Mouse (Mus musculus) Muller cell, postnatal 12 days (primary cell): Measurements from ENCODE around the gene Dot1l.
A peak's percentile ranks its signal among the peaks of the same experiment; 100 is the strongest.

Source experiments
- DNase-seq: peaks from one replicate; pipeline ENCODE4 v3.0.0-alpha.2; 2015; ENCODE audit errors: inconsistent ontology term

Gene Dot1l

DNA sequence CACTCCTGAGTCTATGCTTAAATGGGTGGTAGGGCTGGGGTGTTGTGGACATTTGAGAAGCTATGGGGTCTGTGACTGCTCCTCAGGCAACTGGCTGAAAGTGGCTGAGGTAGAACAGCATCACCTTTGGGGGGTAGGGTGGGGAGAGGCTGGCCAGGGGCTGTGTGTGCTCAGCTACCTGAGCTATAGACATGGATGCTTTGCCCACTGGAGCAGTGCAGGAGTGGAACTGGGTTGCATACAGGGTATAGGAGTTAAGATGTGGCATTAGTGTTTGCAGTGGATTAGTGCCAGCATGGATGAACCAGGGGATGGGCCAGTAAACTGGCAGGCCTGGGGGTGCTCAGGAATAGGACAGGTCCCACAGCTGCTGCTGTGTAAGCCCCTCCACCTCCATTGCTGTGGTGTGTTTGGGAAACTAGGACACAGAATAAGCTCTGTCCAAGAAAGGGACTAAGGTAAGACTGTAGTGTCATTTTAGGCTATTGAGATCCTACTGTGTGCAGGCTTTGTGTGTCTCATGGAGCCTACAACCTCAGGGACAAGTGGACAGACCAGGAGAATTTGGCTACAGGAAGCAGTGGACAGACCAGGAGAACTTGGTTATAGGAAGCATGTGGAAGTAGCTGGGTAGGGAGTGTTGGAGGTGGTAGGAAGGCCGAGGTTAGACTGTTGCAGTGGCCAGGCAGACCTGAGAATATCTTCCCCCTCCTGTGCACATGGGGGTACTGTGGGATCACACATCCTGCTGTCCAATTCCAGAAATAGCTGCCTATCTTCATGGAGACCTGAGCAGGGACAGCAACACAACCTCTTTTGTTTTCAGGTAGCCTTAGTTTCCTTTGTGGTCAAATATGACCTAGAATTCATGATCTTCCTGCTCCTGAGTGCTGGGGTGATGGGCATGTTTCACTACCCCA is 74.6 kb downstream of the Dot1l start:
- no peak for DNase-seq

- no peak for DNase-seq
These were observed 76.1 kb downstream of the Dot1l start for GRCm38 (mm10) chr10:80831136-80831535.

DNA sequence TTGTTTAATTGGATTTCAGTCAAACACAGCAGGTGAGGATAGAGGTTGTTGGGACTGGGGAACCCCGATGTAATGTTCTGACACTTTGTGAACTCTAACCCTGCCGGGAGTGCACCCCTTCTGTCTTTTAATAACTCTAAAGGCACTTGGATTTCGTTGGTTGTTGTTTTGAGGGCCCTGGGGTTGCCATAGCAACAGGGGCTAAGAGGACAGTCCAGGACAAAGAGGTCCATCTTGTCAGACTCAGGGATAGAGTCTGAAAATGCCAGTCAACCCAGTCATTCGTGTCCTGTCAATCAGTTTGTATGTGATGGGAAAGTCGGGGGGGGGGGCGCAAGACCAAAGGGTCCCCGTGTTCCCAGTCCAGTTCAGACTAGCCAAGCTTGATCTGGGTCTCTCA is 77.8 kb downstream of the Dot1l start:
- DNase-seq, result no peak

GRCm38 (mm10) chr10:80835617-80836016 is 80.6 kb downstream of the Dot1l start:
- DNase-seq, result no peak

DNA sequence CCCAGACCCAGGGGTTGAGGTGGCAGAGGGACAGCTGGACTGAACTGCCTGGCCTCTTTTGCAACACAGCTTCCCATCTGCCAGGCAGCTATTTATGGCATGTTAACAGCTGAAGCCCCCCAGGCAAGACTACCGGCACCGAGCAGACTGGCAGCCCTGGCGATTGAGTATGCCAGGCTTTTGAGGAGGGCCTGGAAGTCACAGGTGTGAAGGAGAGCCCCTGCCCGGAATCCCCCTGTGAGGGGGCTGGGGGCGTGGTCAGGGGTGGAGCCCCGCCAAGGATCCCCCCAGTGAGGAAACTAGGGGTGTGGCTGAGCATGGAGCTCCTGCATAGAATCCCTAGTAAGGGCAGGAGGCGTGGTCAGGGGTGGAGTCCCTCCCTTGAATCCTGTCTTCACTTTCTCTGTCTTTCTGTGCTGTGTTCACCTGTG is 82.0 kb downstream of the Dot1l start:
- DNase-seq, result no peak

DNA sequence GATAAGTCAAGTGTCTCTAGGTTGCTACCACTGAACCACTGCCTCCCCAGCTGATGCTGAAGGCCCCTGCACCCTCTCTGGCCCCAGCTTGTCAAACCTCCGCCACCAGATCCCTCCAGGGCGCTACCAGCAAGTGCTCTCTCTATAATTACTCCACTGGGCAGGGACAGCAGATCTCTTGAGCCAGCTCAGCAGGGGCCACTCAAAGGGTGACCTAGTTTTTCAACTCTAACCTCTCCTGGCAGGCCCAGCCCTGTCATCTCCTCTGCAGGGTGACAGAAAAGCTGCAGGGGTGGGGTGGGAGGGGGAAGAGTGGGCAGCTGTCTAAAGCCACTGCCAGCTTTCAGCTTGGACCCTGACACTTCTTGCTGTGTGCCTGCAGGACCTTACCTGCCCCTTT is 82.8 kb downstream of the Dot1l start:
- DNase-seq, result peak; percentile 65

- DNase-seq, result peak; percentile 57
These were observed 83.4 kb downstream of the Dot1l start for GRCm38 (mm10) chr10:80838346-80838912.

GRCm38 (mm10) chr10:80839848-80840247 is 84.8 kb downstream of the Dot1l start:
- no peak for DNase-seq

DNA sequence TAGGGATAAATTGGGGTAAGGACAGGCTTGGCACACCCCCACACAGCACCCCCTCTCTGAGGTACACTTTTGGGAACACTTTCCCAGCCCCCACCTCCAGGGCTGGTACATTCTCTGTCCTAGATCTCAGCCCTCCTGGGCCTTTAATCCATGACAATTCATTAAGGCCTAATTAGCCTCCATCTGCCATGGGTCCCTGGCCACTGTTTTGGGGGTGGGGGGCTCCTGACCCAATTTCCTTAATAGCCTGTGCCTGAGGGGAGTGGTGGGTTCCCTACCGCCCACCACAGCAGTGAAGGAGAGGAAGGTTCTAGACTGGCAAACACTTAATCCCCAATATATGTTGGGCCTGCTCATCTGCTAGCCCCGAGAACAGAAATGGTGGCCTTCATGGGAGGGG is 86.7 kb downstream of the Dot1l start:
- no peak for DNase-seq

DNA sequence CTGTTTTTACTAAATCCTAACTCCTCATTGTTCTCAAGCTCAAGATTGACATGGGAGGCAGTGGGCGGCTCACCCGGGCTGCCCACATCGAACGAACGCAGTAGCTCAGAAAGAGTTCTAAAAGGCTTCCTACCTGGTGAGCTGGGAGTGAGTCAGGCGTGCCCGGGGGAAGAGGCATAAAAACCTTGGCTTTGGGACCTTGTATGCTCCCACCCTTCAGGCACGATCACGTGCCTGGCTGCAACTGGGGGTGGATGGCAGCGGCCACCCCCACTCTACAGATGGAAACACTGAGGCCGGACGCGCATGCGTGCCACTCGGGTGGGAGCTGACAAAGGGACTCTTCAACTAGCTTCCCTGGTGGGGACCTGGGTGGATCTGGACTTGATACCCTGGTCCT is 87.3 kb downstream of the Dot1l start:
- no peak for DNase-seq

GRCm38 (mm10) chr10:80843087-80843930 is 88.3 kb downstream of the Dot1l start:
- DNase-seq, result no peak

GRCm38 (mm10) chr10:80843931-80844547 is 89.0 kb downstream of the Dot1l start, which contains the start of gene Lingo3:
Lingo3 (minus strand) TSS chr10:80844039.
- peak; percentile 38 for DNase-seq
